Mouse (Mus musculus) embryonic facial prominence, embryonic 14.5 days (tissue): Measurements from ENCODE around the gene Eif4a3. TPM values are rescaled to one million over a fixed set of nuclear protein-coding genes. Genes with fewer than 3 reads are reported as not detected.
"Not testable (repeated sequence)": the region's sequence is repeated elsewhere in the genome, so short reads cannot be mapped to it uniquely, and the experiment has no call there.

Source experiments
- ATAC-seq: fragments of 200-750 bp; cut with Nextera tagmentation; 2 replicates; pipeline ENCODE4 v1.8.0; 2017; ENCODE audit warnings: low read depth, moderate number of reproducible peaks, moderate TSS enrichment
- DNase-seq: peaks from one replicate; pipeline ENCODE4 v3.0.0-alpha.2; 2015; ENCODE audit warnings: low spot score
- H3K27ac ChIP-seq: fragments of 300-500 bp; sonication (generic); replicated peaks from 2 replicates; pipeline ENCODE4 v1.5.1; 2014; ENCODE audit warnings: low read depth, mild to moderate bottlenecking, low read length, moderate library complexity
- H3K27me3 ChIP-seq: fragments of 300-500 bp; sonication (generic); replicated peaks from 2 replicates; pipeline ENCODE4 v1.6.1; 2014; ENCODE audit warnings: low read length; ENCODE audit not compliant: control insufficient read depth, insufficient read depth
- H3K36me3 ChIP-seq: fragments of 300-500 bp; sonication (generic); 2 replicates; pipeline ENCODE4 v1.6.1; 2014; ENCODE audit warnings: low read length, mixed read lengths; ENCODE audit not compliant: control insufficient read depth, insufficient read depth
- H3K4me1 ChIP-seq: fragments of 300-500 bp; sonication (generic); 2 replicates; pipeline ENCODE4 v1.6.1; 2014; ENCODE audit warnings: antibody characterized with exemption, low read length; ENCODE audit not compliant: control insufficient read depth, insufficient read depth
- H3K4me2 ChIP-seq: fragments of 300-500 bp; sonication (generic); 2 replicates; pipeline ENCODE4 v1.6.1; 2014; ENCODE audit warnings: low read depth, mild to moderate bottlenecking, low read length, moderate library complexity, mixed read lengths
- H3K4me3 ChIP-seq: fragments of 300-500 bp; sonication (generic); 2 replicates; pipeline ENCODE4 v1.5.1; 2014; ENCODE audit warnings: low read depth, mild to moderate bottlenecking, low read length
- H3K9ac ChIP-seq: fragments of 300-500 bp; sonication (generic); 2 replicates; pipeline ENCODE4 v1.6.1; 2014; ENCODE audit warnings: low read depth, mild to moderate bottlenecking, low read length, moderate library complexity, mixed read lengths
- H3K9me3 ChIP-seq: fragments of 300-500 bp; sonication (generic); 2 replicates; pipeline ENCODE4 v1.6.1; 2016; ENCODE audit warnings: low read length; ENCODE audit not compliant: control insufficient read depth
- whole genome bisulfite sequencing: fragments of 180-500 bp; shearing (Covaris S2); extraction: QIAGEN DNeasy Blood & Tissue Kit; methylation state at CpG from one replicate; pipeline ENCODE4 v1.1.7; 2014; 5-methylcytosine and 5-hydroxymethylcytosine counted together
- polyA plus RNA-seq: library from polyadenylated mRNA; unstranded; fragments of >200 nt; fragmentation: Nextera tagmentation; extraction: Ambion mirVana; gene quantifications from 2 replicates; pipeline ENCODE4 v1.2.1, GENCODE M21; 2014

Gene Eif4a3
- polyA plus RNA-seq, 1 experiment from 2014 or later: 298 TPM

- no peak overlapping the region for H3K4me2 ChIP-seq
- H3K9ac ChIP-seq: no peak overlapping the region
- H3K4me1 ChIP-seq: peaks cover 13% of the 10 kb centered on the region
- H3K9me3 ChIP-seq: no peaks in the 10 kb centered on the region
- no peak overlapping the region for H3K4me3 ChIP-seq
- WGBS: 61% methylated on average over 14 of the region's 17 CpGs
- no peak for DNase-seq
- no peaks in the 10 kb centered on the region for H3K27me3 ChIP-seq
- no peak overlapping the region for H3K27ac ChIP-seq
- ATAC-seq: no peak
- no peaks in the 10 kb centered on the region for H3K36me3 ChIP-seq
Measured at GRCm38 (mm10) chr11:119250998-119251397, 48.9 kb downstream of the Eif4a3 start.

- no peak overlapping the region for H3K4me3 ChIP-seq
- WGBS: 22% methylated on average over 6 of the region's 6 CpGs
- peaks cover 13% of the 10 kb centered on the region for H3K4me1 ChIP-seq
- ATAC-seq: peak; percentile 69
- no peaks in the 10 kb centered on the region for H3K9me3 ChIP-seq
- peak; percentile 82 for DNase-seq
- H3K27me3 ChIP-seq: no peaks in the 10 kb centered on the region
- no peak overlapping the region for H3K4me2 ChIP-seq
- no peaks in the 10 kb centered on the region for H3K36me3 ChIP-seq
- no peak overlapping the region for H3K27ac ChIP-seq
- H3K9ac ChIP-seq: no peak overlapping the region
Measured at GRCm38 (mm10) chr11:119249011-119249410, 50.9 kb downstream of the Eif4a3 start.

- not testable (repeated sequence) for H3K27ac ChIP-seq, H3K27me3 ChIP-seq, H3K4me3 ChIP-seq, H3K36me3 ChIP-seq, H3K4me2 ChIP-seq, DNase-seq, H3K4me1 ChIP-seq, ATAC-seq, H3K9ac ChIP-seq, H3K9me3 ChIP-seq
- 94% methylated on average over 6 of the region's 6 CpGs for WGBS
Measured at GRCm38 (mm10) chr11:119245543-119245942, 54.3 kb downstream of the Eif4a3 start.

GRCm38 (mm10) chr11:119239480-119239879 lies 60.4 kb downstream of the Eif4a3 start:
- Histone ChIP-seq H3K9me3 (no peaks in the 10 kb centered on the region), H3K27me3 (no peaks in the 10 kb centered on the region), H3K9ac (no peak overlapping the region), H3K36me3 (no peaks in the 10 kb centered on the region), H3K4me1 (peaks cover 5% of the 10 kb centered on the region; the same call in 1 of the 2 replicates), H3K4me2 (no peak overlapping the region), H3K27ac (no peak overlapping the region), H3K4me3 (no peak overlapping the region)
- ATAC-seq (no peak), DNase-seq (no peak)
- WGBS: 93% methylated on average over 12 of the region's 12 CpGs

Other genes with a start within 250 kb of the Eif4a3 start
- 11.0 and 13.5 TPM in 2 replicates for gene Cbx4, start 213.9 kb downstream of the Eif4a3 start, polyA plus RNA-seq
- gene Tbc1d16, start 71.6 kb downstream of the Eif4a3 start, polyA plus RNA-seq: 11.7 and 13.2 TPM in 2 replicates
- gene Ccdc40, start 71.5 kb downstream of the Eif4a3 start, polyA plus RNA-seq: 3.2 and 7.6 TPM in 2 replicates
- gene Gaa, start 32.2 kb downstream of the Eif4a3 start, polyA plus RNA-seq: 82.0 and 89.4 TPM in 2 replicates
- gene Card14, start 7.7 kb upstream of the Eif4a3 start, polyA plus RNA-seq: 0.93 and 1.4 TPM in 2 replicates
- gene Sgsh, start 55.4 kb upstream of the Eif4a3 start, polyA plus RNA-seq: 7.2 and 7.3 TPM in 2 replicates
- 7.8 and 8.4 TPM in 2 replicates for gene Slc26a11, start 55.5 kb upstream of the Eif4a3 start, polyA plus RNA-seq
- gene Rnf213, start 93.0 kb upstream of the Eif4a3 start, polyA plus RNA-seq: 5.0 and 5.3 TPM in 2 replicates
- 10.9 and 15.1 TPM in 2 replicates for gene Endov, start 191.3 kb upstream of the Eif4a3 start, polyA plus RNA-seq
- 1.9 and 2.6 TPM in 2 replicates for gene Nptx1, start 247.7 kb upstream of the Eif4a3 start, polyA plus RNA-seq